Mouse (Mus musculus): ENCODE measurements around the gene Aldh1l1. TPM values are rescaled to one million over a fixed set of nuclear protein-coding genes. Genes with fewer than 3 reads are reported as not detected.

The Aldh1l1 gene
- polyA plus RNA-seq (2016; fragmentation: Nextera tagmentation; extraction: Ambion mirVana) = 8.8 and 11.6 TPM in 2 replicates

DNA sequence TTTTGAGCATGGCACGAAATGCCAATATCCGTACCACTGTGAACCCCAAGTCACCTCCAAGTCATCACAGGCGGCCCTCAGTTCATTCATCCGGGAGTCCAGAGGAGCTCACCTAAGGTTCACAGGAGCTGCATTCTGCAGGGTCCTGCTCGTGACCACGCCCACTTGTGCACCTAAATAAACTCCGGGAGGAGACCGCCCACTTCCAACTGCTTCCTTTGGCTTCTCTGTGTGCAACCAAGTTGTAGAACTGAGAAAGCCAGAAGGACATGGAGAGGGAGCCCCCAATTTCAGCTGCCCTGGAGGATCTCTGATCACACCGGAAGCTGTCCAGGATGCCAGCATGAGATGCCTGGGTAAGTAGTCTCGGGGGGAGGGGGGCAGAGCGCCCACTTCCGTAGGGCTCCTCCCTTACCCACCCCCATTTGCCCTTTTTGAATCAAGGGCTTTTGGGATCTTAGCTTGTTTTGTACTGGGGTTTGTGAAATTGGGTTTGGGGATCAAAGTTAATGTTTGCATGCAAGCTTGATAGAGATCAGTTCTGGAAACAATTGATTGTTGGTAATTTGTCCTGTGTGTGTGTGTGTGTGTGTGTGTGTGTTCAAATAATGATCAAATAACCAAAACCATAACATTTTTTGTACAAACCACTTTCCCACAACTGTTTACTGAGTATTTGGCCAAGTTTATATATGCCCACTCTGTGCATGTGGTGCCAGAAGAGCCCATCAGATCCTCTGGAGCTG lies at the start of gene Aldh1l1:
Aldh1l1 (plus strand) TSS at position 252 of the 746 bp plus-strand sequence.
- 87% methylated on average over 12 of the region's 12 CpGs for WGBS
- H3K4me1 ChIP-seq = no peaks in the 10 kb centered on the region
- no peaks in the 10 kb centered on the region for H3K27me3 ChIP-seq
- no peaks in the 10 kb centered on the region for H3K36me3 ChIP-seq
- H3K9ac ChIP-seq (replicated peaks) = no peak within 1 kb of the TSS
- ATAC-seq (ENCODE audit: low FRiP score, low read depth) = no peak
- no peak within 1 kb of the TSS for H3K27ac ChIP-seq (replicated peaks)
- no peak within 1 kb of the TSS for H3K4me2 ChIP-seq (replicated peaks)
- H3K9me3 ChIP-seq = no peaks in the 10 kb centered on the region
- H3K4me3 ChIP-seq = no peak within 1 kb of the TSS

- Histone ChIP-seq H3K9ac (replicated peaks) (no peak overlapping the region), H3K27ac (replicated peaks) (no peak overlapping the region), H3K4me2 (replicated peaks) (no peak overlapping the region), H3K4me3 (no peak overlapping the region), H3K9me3 (0 out of 2 replicates have a peak, but pooled peaks cover 5% of the 10 kb centered on the region), H3K27me3 (no peaks in the 10 kb centered on the region), H3K36me3 (no peaks in the 10 kb centered on the region), H3K4me1 (0 out of 2 replicates have a peak, but pooled peaks cover 3% of the 10 kb centered on the region)
- ATAC-seq (ENCODE audit: low FRiP score, low read depth) = no peak
- WGBS = 92% methylated on average over 3 of the region's 3 CpGs
Observed at GRCm38 (mm10) chr6:90437041-90437440, 49.2 kb upstream of the Aldh1l1 start.

DNA sequence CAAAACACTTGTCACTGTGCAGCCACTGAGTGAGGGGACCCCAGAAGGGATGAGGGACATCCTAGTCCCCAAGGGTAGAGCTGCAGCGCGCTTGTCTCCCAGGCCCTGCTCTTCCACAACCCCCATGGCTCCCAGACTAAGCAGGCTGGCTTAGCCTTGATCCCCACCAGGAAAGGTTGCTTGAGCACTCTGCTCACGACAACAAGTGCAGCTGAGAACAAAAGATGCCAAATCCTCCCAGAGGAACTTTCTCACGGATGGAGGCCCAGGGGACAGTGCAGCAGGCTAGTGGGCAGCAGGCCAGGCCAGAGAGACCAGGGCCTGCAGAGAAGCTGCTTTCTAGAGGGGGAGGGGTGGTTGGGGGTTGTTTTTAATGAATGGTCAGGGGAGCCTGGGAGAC lies 39.3 kb upstream of the Aldh1l1 start:
- Histone ChIP-seq H3K27ac (replicated peaks) (peak overlapping the region; percentile 16), H3K4me1 (peaks cover 10% of the 10 kb centered on the region; the same call in 1 of the 2 replicates), H3K4me2 (replicated peaks) (no peak overlapping the region), H3K27me3 (peaks cover 3% of the 10 kb centered on the region; the same call in 1 of the 2 replicates), H3K9me3 (no peaks in the 10 kb centered on the region), H3K9ac (replicated peaks) (no peak overlapping the region), H3K36me3 (no peaks in the 10 kb centered on the region), H3K4me3 (no peak overlapping the region)
- 12% methylated on average over 4 of the region's 4 CpGs for WGBS
- ATAC-seq (ENCODE audit: low FRiP score, low read depth) = peak; percentile 87

GRCm38 (mm10) chr6:90450179-90450578 lies 36.0 kb upstream of the Aldh1l1 start:
- 31% methylated on average over 7 of the region's 7 CpGs for WGBS
- H3K9me3 ChIP-seq = no peaks in the 10 kb centered on the region
- no peaks in the 10 kb centered on the region for H3K36me3 ChIP-seq
- H3K4me2 ChIP-seq (replicated peaks) = no peak overlapping the region
- no peak overlapping the region for H3K27ac ChIP-seq (replicated peaks)
- ATAC-seq (ENCODE audit: low FRiP score, low read depth) = no peak
- H3K4me1 ChIP-seq = peaks cover 10% of the 10 kb centered on the region; the same call in 1 of the 2 replicates
- H3K27me3 ChIP-seq = peaks cover 3% of the 10 kb centered on the region; the same call in 1 of the 2 replicates
- H3K9ac ChIP-seq (replicated peaks) = no peak overlapping the region
- no peak overlapping the region for H3K4me3 ChIP-seq

- no peaks in the 10 kb centered on the region for H3K9me3 ChIP-seq
- 78% methylated on average over 5 of the region's 5 CpGs for WGBS
- no peak overlapping the region for H3K27ac ChIP-seq (replicated peaks)
- H3K27me3 ChIP-seq = peaks cover 3% of the 10 kb centered on the region; the same call in 1 of the 2 replicates
- 0 out of 2 replicates have a peak, but pooled peaks have one; percentile 23 for ATAC-seq (ENCODE audit: low FRiP score, low read depth)
- H3K4me1 ChIP-seq = peaks cover 10% of the 10 kb centered on the region; the same call in 1 of the 2 replicates
- H3K4me2 ChIP-seq (replicated peaks) = no peak overlapping the region
- no peak overlapping the region for H3K9ac ChIP-seq (replicated peaks)
- H3K36me3 ChIP-seq = no peaks in the 10 kb centered on the region
- H3K4me3 ChIP-seq = no peak overlapping the region
Observed at GRCm38 (mm10) chr6:90450697-90451096, 35.5 kb upstream of the Aldh1l1 start.

DNA sequence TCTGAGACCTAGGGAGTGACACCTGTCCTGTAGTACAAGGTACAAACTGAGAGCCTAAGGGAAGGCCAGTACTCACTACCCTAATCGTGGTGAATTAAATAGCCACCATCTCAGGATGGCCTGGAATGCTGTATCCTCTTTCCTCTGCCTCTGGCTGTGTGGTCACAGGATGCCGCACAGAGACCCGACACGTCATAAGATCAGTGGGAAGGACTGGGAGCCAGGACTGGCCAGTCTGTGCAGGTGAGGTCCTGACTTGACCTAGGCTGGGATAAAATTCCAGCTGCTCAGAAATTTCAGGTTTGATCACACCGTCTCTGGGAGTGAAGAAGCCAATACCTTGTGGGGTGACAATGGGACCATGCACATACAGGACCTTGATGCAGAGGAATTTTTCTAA lies 34.7 kb upstream of the Aldh1l1 start:
- Histone ChIP-seq H3K4me3 (no peak overlapping the region), H3K9ac (replicated peaks) (no peak overlapping the region), H3K4me2 (replicated peaks) (no peak overlapping the region), H3K4me1 (peaks cover 9% of the 10 kb centered on the region; the same call in 1 of the 2 replicates), H3K9me3 (no peaks in the 10 kb centered on the region), H3K27me3 (peaks cover 3% of the 10 kb centered on the region; the same call in 1 of the 2 replicates), H3K36me3 (no peaks in the 10 kb centered on the region), H3K27ac (replicated peaks) (no peak overlapping the region)
- no peak for ATAC-seq (ENCODE audit: low FRiP score, low read depth)
- WGBS = 83% methylated on average over 5 of the region's 5 CpGs

GRCm38 (mm10) chr6:90452603-90453002 lies 33.6 kb upstream of the Aldh1l1 start:
- Histone ChIP-seq H3K4me3 (no peak overlapping the region), H3K9ac (replicated peaks) (no peak overlapping the region), H3K36me3 (no peaks in the 10 kb centered on the region), H3K4me1 (no peaks in the 10 kb centered on the region; the same call in 1 of the 2 replicates), H3K27me3 (peaks cover 6% of the 10 kb centered on the region; the same call in 1 of the 2 replicates), H3K27ac (replicated peaks) (no peak overlapping the region), H3K4me2 (replicated peaks) (no peak overlapping the region), H3K9me3 (no peaks in the 10 kb centered on the region)
- ATAC-seq (ENCODE audit: low FRiP score, low read depth) = no peak

DNA sequence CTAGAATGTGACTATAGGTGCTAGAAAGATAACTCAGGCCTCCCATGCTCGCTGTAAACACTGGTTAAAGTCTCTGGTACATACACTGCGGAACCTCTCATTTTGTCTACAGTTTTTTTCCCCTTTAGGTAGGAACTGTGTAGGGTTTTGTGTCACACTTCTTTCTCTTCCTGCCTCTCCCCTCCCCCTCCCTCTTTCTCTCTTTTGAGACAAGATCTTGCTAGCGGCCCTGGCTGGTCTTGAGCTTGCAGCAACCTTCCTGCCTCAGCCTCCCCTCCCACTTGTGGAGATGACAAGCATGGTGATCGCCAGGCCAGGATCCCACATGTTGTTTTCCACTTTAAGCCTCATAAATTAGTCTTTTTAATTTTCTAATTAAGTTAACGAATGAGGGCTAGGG lies 32.5 kb upstream of the Aldh1l1 start:
- Histone ChIP-seq H3K4me1 (no peaks in the 10 kb centered on the region), H3K27me3 (peaks cover 9% of the 10 kb centered on the region; the same call in 1 of the 2 replicates), H3K36me3 (no peaks in the 10 kb centered on the region), H3K27ac (replicated peaks) (no peak overlapping the region), H3K4me2 (replicated peaks) (no peak overlapping the region), H3K9me3 (no peaks in the 10 kb centered on the region), H3K9ac (replicated peaks) (no peak overlapping the region), H3K4me3 (no peak overlapping the region)
- 83% methylated on average over 5 of the region's 5 CpGs for WGBS
- no peak for ATAC-seq (ENCODE audit: low FRiP score, low read depth)

DNA sequence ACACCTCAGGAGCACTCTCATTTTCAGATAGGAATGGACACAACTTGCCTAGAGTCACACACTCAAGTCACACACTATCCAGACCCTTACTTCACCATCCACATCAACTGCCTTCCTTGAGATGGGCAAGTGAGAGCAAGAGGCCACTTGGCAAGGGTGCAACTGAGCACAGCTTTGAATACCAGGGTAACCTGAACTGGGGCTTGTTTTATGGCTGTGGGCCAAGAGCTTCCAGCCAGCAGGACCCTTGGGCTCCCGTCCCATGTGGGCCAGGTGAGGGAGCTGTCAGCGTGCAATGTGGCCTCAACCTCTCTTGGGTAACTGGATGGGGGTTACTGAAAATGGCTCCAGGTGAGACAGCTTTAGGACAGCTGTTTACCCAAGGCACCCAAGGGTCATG lies 28.8 kb upstream of the Aldh1l1 start:
- H3K27ac ChIP-seq (replicated peaks) = no peak overlapping the region
- no peaks in the 10 kb centered on the region for H3K4me1 ChIP-seq
- H3K27me3 ChIP-seq = peaks cover 37% of the 10 kb centered on the region
- H3K9me3 ChIP-seq = no peaks in the 10 kb centered on the region
- H3K36me3 ChIP-seq = no peaks in the 10 kb centered on the region
- ATAC-seq (ENCODE audit: low FRiP score, low read depth) = no peak
- 94% methylated on average over 2 of the region's 2 CpGs for WGBS
- no peak overlapping the region for H3K4me3 ChIP-seq
- H3K4me2 ChIP-seq (replicated peaks) = no peak overlapping the region
- no peak overlapping the region for H3K9ac ChIP-seq (replicated peaks)

DNA sequence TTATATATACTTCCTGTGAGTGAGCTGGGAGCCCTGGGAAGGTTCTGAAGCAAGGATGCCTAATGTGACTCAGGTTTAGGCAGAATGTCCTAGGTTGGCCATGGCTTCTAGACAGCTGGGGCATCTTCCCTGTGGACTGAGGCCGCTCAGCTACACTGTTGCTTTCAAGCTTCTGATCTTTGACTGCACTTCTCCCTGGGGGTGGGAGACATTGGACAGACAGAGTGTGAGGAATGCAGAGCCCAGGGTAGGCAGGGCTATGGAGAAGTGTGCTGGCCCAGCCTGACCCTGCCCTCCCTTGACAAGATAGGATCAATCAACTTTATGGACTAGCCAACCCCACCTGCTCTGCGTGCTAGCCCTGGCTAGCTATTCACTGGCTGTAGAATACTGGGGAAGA lies 25.0 kb upstream of the Aldh1l1 start:
- H3K36me3 ChIP-seq = no peaks in the 10 kb centered on the region
- no peaks in the 10 kb centered on the region for H3K9me3 ChIP-seq
- H3K4me2 ChIP-seq (replicated peaks) = no peak overlapping the region
- H3K27ac ChIP-seq (replicated peaks) = no peak overlapping the region
- H3K9ac ChIP-seq (replicated peaks) = no peak overlapping the region
- WGBS = 54% methylated on average over 2 of the region's 2 CpGs
- H3K4me3 ChIP-seq = no peak overlapping the region
- peaks cover 12% of the 10 kb centered on the region for H3K4me1 ChIP-seq
- H3K27me3 ChIP-seq = peaks cover 67% of the 10 kb centered on the region
- ATAC-seq (ENCODE audit: low FRiP score, low read depth) = no peak

GRCm38 (mm10) chr6:90461771-90462170 lies 24.5 kb upstream of the Aldh1l1 start:
- Histone ChIP-seq H3K27ac (replicated peaks) (no peak overlapping the region), H3K9me3 (no peaks in the 10 kb centered on the region), H3K4me1 (peaks cover 12% of the 10 kb centered on the region), H3K4me3 (peak overlapping the region; percentile 67), H3K36me3 (no peaks in the 10 kb centered on the region), H3K4me2 (replicated peaks) (peak overlapping the region; percentile 100), H3K9ac (replicated peaks) (peak overlapping the region; percentile 62), H3K27me3 (peaks cover 67% of the 10 kb centered on the region)
- WGBS = 11% methylated on average over 12 of the region's 12 CpGs
- no peak for ATAC-seq (ENCODE audit: low FRiP score, low read depth)

DNA sequence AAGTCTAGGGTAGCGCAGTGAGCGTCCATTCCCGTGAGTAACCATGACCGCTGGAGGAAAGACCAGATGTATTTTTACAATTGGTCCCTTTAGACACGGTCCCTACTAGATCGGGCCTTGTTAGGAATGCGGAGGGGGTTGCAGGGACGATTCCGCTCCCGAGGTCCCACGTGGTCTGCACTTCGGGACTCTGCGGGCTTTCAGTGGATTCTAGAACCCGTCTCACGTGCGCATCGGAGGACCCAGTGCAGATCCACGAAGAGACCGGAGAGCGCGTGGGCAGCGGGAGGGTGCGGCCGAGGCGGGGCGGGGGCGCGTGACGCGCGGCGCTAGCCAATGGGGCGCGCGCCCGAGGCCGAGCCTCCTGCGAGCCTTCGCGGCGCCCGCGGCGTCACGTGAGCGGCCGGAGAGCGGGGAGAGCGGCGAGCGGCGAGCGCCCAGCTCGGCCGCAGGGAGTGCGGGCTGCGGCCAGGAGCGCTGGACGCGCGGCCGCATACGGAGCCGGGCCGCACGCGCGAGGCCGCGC lies 24.0 kb upstream of the Aldh1l1 start, which contains the start of gene Klf15:
Klf15 (plus strand) TSS at position 396 of the 526 bp plus-strand sequence.
- ATAC-seq (ENCODE audit: low FRiP score, low read depth) = peak; percentile 79
- WGBS = under 1% methylated on average over 50 of the region's 70 CpGs
- no peak within 1 kb of the TSS for H3K27ac ChIP-seq (replicated peaks)

More for the DNA sequence above, 24.0 kb upstream of the Aldh1l1 start, which contains the start of gene Klf15:
- Histone ChIP-seq H3K4me2 (replicated peaks) (peak within 1 kb of the TSS; percentile 100), H3K9ac (replicated peaks) (peak within 1 kb of the TSS; percentile 62), H3K9me3 (no peaks in the 10 kb centered on the region), H3K4me3 (peak within 1 kb of the TSS; percentile 67), H3K4me1 (peaks cover 12% of the 10 kb centered on the region), H3K27me3 (peaks cover 67% of the 10 kb centered on the region), H3K36me3 (no peaks in the 10 kb centered on the region)

Data from midbrain, embryonic 12.5 days (tissue).